In genomic region chr14:17410752-17411151, GRCm38 (mm10) we compare ENCODE assay signal across 11 mouse cellular contexts.
DNase-seq lines count a peak whose midpoint lies in the region; ATAC-seq and TF ChIP-seq lines count a peak whose summit lies in the region.
"Had no signal": no experiment of that assay in that cellular context is flagged by ENCODE, and none has a peak within 500 bp of the region (broad histone marks: within the 10 kb centered on the region; RNA-seq: fewer than 3 reads in every experiment).

No protein-coding gene starts in this region.

- WGBS in kidney, embryonic 16.5 days: 34% methylated on average over 3 of the region's 3 CpGs
- WGBS in limb, embryonic 10.5 days: 41% methylated on average over 3 of the region's 3 CpGs

- no peaks in the 10 kb centered on the region for H3K9me3 ChIP-seq in kidney, embryonic 16.5 days (ENCODE audit: low read length)
- no peaks in the 10 kb centered on the region for H3K9me3 ChIP-seq in limb, embryonic 10.5 days (replicated peaks)
- H3K9me3 ChIP-seq: hindbrain, embryonic 15.5 days; liver, embryonic 12.5 days had no signal

- peak; percentile 66; the same call in 1 of the 2 replicates for ATAC-seq in kidney, embryonic 16.5 days (ENCODE audit: low FRiP score, low TSS enrichment)
- ATAC-seq: liver, embryonic 12.5 days had no signal

- TF ChIP-seq CTCF in brain, embryonic 14.5 days (IDR thresholded peaks at IDR 0.05; ENCODE audit: borderline replicate concordance, extremely low read depth, insufficient read depth, insufficient read length): no peak

- no peak overlapping the region for H3K4me3 ChIP-seq in kidney, embryonic 16.5 days (ENCODE audit: low read length)
- no peak overlapping the region for H3K4me3 ChIP-seq in limb, embryonic 10.5 days
- H3K4me3 ChIP-seq: hindbrain, embryonic 15.5 days; liver, embryonic 12.5 days had no signal

- H3K36me3 ChIP-seq in kidney, embryonic 16.5 days (ENCODE audit: insufficient read depth, low read length): no peaks in the 10 kb centered on the region
- no peaks in the 10 kb centered on the region for H3K36me3 ChIP-seq in limb, embryonic 10.5 days
- H3K36me3 ChIP-seq in splenic B cell, adult 2 months (ENCODE audit: control insufficient read depth, insufficient read depth, low read length, poor library complexity, severe bottlenecking): no peaks in the 10 kb centered on the region
- H3K36me3 ChIP-seq: hindbrain, embryonic 15.5 days; liver, embryonic 12.5 days had no signal

- H3K4me1 ChIP-seq in kidney, embryonic 16.5 days (ENCODE audit: insufficient read depth, low read length): no peaks in the 10 kb centered on the region; the same call in 1 of the 2 replicates
- H3K4me1 ChIP-seq in limb, embryonic 10.5 days: peaks cover 28% of the 10 kb centered on the region
- H3K4me1 ChIP-seq: hindbrain, embryonic 15.5 days; liver, embryonic 12.5 days had no signal

- no peak overlapping the region for H3K4me2 ChIP-seq in kidney, embryonic 16.5 days (replicated peaks; ENCODE audit: low read depth, low read length)
- H3K4me2 ChIP-seq: hindbrain, embryonic 15.5 days; liver, embryonic 12.5 days had no signal

- TF ChIP-seq POLR2A in brain, embryonic 14.5 days (IDR thresholded peaks at IDR 0.05; ENCODE audit: borderline replicate concordance, extremely low read depth, insufficient read depth, insufficient read length, poor library complexity, severe bottlenecking): no peak

- no peak for DNase-seq in kidney, adult 9 months
- DNase-seq in brain, embryonic 14.5 days (ENCODE audit: low read depth): peak; percentile 11
- DNase-seq in limb, embryonic 10.5 days (ENCODE audit: low spot score): no peak
- DNase-seq in splenic B cell, adult 2 months (ENCODE audit: low read depth, low spot score): peak; percentile 48
- DNase-seq in gastrocnemius, postnatal 4 days (ENCODE audit: low spot score in 2 of 2): no peak
- no peak for DNase-seq in right cerebral cortex, adult 2 months (ENCODE audit: low spot score in 2 of 2)
- no peak for DNase-seq in layer of hippocampus, adult 18-20 months (ENCODE audit: low spot score in 2 of 2)
- DNase-seq: thymus, adult 18-20 months had no signal

- H3K27ac ChIP-seq in kidney, embryonic 16.5 days (ENCODE audit: low read length): no peak overlapping the region
- H3K27ac ChIP-seq in limb, embryonic 10.5 days: peak overlapping the region; percentile 59; the same call in 1 of the 2 replicates
- H3K27ac ChIP-seq: hindbrain, embryonic 15.5 days; liver, embryonic 12.5 days had no signal

- no peaks in the 10 kb centered on the region for H3K27me3 ChIP-seq in kidney, embryonic 16.5 days (ENCODE audit: insufficient read depth, low read length)
- no peaks in the 10 kb centered on the region for H3K27me3 ChIP-seq in limb, embryonic 10.5 days (ENCODE audit: low read depth, poor library complexity, severe bottlenecking)
- no peaks in the 10 kb centered on the region for H3K27me3 ChIP-seq in splenic B cell, adult 2 months (ENCODE audit: control insufficient read depth, insufficient read depth, low read length, poor library complexity, severe bottlenecking)
- H3K27me3 ChIP-seq: hindbrain, embryonic 15.5 days; liver, embryonic 12.5 days had no signal

- no peak overlapping the region for H3K9ac ChIP-seq in kidney, embryonic 16.5 days (replicated peaks; ENCODE audit: low read length)
- H3K9ac ChIP-seq: hindbrain, embryonic 15.5 days; liver, embryonic 12.5 days had no signal

Comparison
In these comparisons a context has a peak if more than half of its experiments do, and no peak if none do; other contexts are left out.
1. DNase-seq: peak in brain, embryonic 14.5 days (single experiment) and splenic B cell, adult 2 months (single experiment); none in kidney, adult 9 months (single experiment), limb, embryonic 10.5 days (single experiment), gastrocnemius, postnatal 4 days (0 of 2), right cerebral cortex, adult 2 months (0 of 2) and layer of hippocampus, adult 18-20 months (0 of 2).